Mouse (Mus musculus): ENCODE data around the gene Nr1h4.

- TF ChIP-seq CTCF (IDR thresholded peaks at IDR 0.05; ENCODE audit: extremely low read depth, insufficient read length, insufficient replicate concordance, low read depth, low read length) (no peak), POLR2A (IDR thresholded peaks at IDR 0.05; ENCODE audit: low read depth, low read length) (no peak)
Measured at GRCm38 (mm10) chr10:89442640-89443039, 90.7 kb downstream of the Nr1h4 start.

All from small intestine, adult 2 months (tissue).